Mouse (Mus musculus): ENCODE measurements around the gene Gm13693. TPM values are rescaled to one million over a fixed set of nuclear protein-coding genes. Genes with fewer than 3 reads are reported as not detected.
"Not testable (repeated sequence)": the region's sequence is repeated elsewhere in the genome, so short reads cannot be mapped to it uniquely, and the experiment has no call there.

The Gm13693 gene
- 1 to 10 TPM; 1.3 to 1.4 TPM for total RNA-seq (2021)
- long read RNA-seq, experiment 1, partial matches to known transcripts, result 0 of 1 reads
- long read RNA-seq, experiment 1, other reads (novel, unspliced or antisense), result 0 of 1 reads
- long read RNA-seq, experiment 2, result 0 reads

GRCm38 (mm10) chr2:83961203-83961602 is at the start of gene Gm13693:
Gm13693 (plus strand) TSS chr2:83961503.
- DNase-seq (ENCODE audit: low spot score in 2 of 2), result not testable (repeated sequence)

DNA sequence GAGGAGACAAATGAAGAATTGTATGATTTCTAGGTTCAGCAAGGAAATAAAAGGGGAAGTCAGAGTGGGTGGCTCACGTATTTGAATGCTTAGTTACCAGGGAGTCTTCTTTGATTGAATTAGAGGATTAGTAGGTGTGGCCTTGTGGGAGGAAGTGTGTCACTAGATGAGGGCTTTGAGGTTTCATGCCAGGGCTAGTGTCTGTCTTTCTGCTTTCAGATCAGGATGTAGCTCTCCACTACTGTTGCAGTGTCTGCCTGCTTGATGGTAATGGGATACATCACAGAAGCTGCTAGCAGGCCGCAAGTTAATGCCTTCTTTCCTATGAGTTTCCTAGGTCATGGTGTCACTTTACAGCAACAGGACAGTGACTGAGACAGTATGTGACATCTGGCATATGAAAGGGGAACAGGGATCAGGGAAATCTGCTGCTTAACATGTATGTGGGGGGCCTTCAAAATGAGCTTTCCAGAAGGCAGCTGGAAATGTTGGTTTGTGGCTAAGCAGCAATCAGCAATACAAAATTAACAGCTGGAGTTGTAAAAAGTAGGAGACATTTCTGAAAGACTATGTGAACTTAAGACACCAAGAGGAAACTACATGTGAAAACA is 31.7 kb upstream of the Gm13693 start:
- no peak for DNase-seq (ENCODE audit: low spot score in 2 of 2)

DNA sequence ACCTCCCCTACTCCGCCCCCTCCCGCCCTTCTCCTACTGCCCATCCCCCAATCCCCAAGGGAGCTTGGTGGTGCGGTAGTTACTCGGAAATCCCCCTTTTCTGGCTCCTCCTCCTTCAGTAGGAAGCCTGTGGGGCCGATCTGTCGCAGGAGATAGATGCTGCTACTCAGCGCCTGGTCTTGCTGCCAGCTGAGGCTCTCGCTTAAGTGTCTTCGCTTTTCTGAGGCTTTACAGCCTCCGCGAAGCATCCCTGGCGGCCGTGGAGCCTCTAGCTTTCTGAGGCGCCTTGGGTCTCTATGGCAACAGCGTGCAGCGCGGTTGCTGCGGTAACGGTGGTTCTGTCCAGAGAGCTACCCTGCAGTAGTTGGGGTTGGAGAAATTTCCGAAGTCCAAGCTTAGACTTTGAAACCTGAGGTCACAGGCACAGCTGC is 20.4 kb upstream of the Gm13693 start, which contains the start of gene Zswim2:
Gene Zswim2, minus strand, starts transcription at position 298 of the 431 bp plus-strand sequence.
- no peak for DNase-seq (ENCODE audit: low spot score in 2 of 2)

DNA sequence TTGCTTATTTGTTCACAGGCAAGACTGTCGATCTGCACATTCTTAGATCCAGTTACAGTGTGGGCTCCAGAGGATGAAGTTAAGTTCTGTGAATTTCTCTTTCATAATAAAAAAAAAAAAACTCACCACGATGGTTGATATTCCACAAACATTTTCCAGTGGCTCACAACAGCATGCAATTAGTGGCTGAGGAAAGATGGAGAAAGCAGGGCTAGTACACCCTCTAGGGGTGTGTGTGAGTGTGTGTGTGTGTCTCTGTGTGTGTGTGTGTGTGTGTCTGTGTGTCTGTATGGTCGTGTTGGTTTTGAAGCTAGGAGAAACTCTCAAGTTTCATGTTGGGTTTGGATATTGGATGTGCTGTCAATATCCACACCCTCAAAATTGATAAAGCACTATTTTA is 19.9 kb upstream of the Gm13693 start:
- no peak for DNase-seq (ENCODE audit: low spot score in 2 of 2)

DNA sequence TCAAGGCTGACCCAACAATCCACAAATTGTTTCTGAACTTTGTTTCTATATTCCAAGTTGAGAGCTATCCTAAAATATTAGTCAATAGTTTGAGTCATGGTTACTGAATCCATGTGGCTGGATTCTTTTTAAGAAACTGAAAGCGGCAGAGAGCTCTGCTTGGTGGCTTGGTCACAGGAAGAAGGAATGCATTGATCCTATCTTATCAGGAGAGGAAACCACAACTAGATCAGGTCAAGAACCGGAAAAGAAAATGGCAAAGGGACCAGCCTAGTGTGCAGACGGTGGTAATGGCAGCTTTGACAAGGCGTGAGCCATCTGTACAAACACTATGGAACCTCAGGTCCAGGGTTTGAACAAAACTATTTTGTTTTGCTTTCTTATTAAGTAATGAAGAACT is 19.5 kb upstream of the Gm13693 start:
- DNase-seq (ENCODE audit: low spot score in 2 of 2), result no peak

GRCm38 (mm10) chr2:83955393-83955792 is 5.9 kb upstream of the Gm13693 start, which contains the start of gene Gm13698:
Gm13698 (plus strand) TSS chr2:83955693.
- DNase-seq (ENCODE audit: low spot score in 2 of 2), result not testable (repeated sequence)

DNA sequence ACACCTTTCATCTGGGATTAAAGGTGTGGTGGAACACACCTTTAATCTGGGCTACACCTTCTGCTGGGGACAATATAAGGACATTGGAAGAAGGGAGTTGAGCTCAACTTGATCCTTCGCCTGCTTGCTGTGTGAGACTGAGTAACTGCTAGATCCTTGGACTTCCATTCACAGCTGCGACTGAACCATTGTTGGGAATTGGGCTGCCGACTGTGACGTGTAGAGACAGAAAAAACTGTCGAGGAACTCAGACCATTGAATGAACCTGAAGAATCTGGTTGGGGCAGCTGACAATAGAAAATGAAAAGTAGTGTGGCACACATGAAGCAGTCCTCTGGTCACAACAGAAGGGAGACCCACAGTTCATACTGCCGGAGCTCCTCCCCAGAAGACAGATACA is 5.7 kb downstream of the Gm13693 start, which contains the start of gene Gm13695:
Gene Gm13695, plus strand, starts transcription at position 301 of the 400 bp plus-strand sequence.
- not testable (repeated sequence) for DNase-seq (ENCODE audit: low spot score in 2 of 2)

- DNase-seq (ENCODE audit: low spot score in 2 of 2), result not testable (repeated sequence)
Observed at GRCm38 (mm10) chr2:83972823-83973222, 11.5 kb downstream of the Gm13693 start, which contains the start of gene Gm13696. Gm13696 (plus strand) TSS chr2:83973123.

DNA sequence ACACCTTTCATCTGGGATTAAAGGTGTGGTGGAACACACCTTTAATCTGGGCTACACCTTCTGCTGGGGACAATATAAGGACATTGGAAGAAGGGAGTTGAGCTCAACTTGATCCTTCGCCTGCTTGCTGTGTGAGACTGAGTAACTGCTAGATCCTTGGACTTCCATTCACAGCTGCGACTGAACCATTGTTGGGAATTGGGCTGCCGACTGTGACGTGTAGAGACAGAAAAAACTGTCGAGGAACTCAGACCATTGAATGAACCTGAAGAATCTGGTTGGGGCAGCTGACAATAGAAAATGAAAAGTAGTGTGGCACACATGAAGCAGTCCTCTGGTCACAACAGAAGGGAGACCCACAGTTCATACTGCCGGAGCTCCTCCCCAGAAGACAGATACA is 17.3 kb downstream of the Gm13693 start, which contains the start of gene Gm13694:
Gene Gm13694, plus strand, starts transcription at position 301 of the 400 bp plus-strand sequence.
- not testable (repeated sequence) for DNase-seq (ENCODE audit: low spot score in 2 of 2)

- DNase-seq (ENCODE audit: low spot score in 2 of 2), result not testable (repeated sequence)
Observed at GRCm38 (mm10) chr2:83984443-83984842, 23.1 kb downstream of the Gm13693 start, which contains the start of gene Gm13697. Gm13697 (plus strand) TSS chr2:83984743.

- not testable (repeated sequence) for DNase-seq (ENCODE audit: low spot score in 2 of 2)
Observed at GRCm38 (mm10) chr2:83990253-83990652, 28.9 kb downstream of the Gm13693 start, which contains the start of gene Gm13691. Gm13691 (plus strand) TSS chr2:83990553.

DNA sequence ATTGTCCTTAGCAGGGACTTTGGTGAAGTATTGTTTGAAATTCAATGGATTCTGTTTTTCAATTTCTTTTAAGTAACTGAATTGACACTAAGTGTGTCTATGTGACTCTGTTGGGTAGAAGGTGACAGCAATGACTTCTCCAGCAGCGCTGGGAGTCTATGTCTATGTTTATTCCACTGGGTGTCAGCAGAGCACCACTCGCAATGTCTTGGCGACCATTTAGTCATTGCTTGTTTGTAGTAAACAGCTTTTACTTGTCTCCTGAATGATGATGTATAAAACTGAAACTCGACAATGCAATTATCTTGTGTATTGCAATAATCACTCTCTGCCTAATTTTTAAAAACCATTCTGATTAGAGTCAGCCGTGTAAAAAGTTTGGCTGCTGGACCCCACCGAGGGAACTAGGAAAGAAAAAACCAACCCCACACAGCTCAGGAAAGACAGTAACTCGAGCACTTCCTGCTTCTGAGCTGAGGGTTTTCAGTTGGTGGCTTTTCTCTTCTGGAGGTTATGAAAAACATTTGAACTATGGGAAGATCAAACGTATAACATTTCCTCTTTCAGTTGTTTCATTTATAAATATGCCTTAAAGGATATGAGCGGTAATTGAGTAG is 32.4 kb downstream of the Gm13693 start:
- not testable (repeated sequence) for DNase-seq (ENCODE audit: low spot score in 2 of 2)

- DNase-seq (ENCODE audit: low spot score in 2 of 2), result not testable (repeated sequence)
Observed at GRCm38 (mm10) chr2:83994526-83994925, 33.2 kb downstream of the Gm13693 start.

DNA sequence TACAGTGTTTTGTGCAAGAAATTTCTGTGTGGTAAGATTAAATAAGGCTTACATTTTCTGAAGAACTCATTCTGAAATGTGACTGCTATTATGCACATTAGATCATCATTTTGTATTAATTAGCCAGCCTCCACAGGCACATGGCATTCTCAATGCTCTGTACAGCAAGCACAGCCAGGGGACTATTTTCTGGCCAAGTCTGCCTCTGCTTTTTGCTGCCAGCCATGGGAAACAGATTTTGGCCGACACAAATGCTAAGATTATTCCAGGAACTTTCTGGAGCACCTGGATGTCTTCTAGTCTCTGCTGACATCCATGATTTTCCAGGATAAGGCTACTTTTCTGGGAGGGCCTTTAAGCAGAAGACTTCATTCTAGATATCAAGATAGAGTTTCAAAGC is 47.6 kb downstream of the Gm13693 start:
- DNase-seq (ENCODE audit: low spot score in 2 of 2), result no peak

- no peak for DNase-seq (ENCODE audit: low spot score in 2 of 2)
Observed at GRCm38 (mm10) chr2:84009818-84010217, 48.5 kb downstream of the Gm13693 start.

Other genes with a start within 250 kb of the Gm13693 start
- 100 to 1,000 TPM in 1 of 2 experiments, 10 to 100 TPM in 1; 92.2 to 113 TPM for gene Itgav, start 237.1 kb upstream of the Gm13693 start, total RNA-seq (2021)
- 1 to 10 TPM; 4.5 to 5.5 TPM for gene Fam171b, start 148.9 kb upstream of the Gm13693 start, total RNA-seq (2021)
- gene Zswim2, start 20.3 kb upstream of the Gm13693 start, total RNA-seq (2021), result not detected
- gene Gm13698, start 5.8 kb upstream of the Gm13693 start, total RNA-seq (2021), result 1 to 10 TPM; 1.3 to 1.4 TPM
- gene Gm13695, start 5.8 kb downstream of the Gm13693 start, total RNA-seq (2021), result not detected
- 1 to 10 TPM; 1.3 to 1.4 TPM for gene Gm13696, start 11.6 kb downstream of the Gm13693 start, total RNA-seq (2021)
- gene Gm13694, start 17.4 kb downstream of the Gm13693 start, total RNA-seq (2021), result 1 to 10 TPM; 1.3 to 1.4 TPM
- 1 to 10 TPM; 1.3 to 1.4 TPM for gene Gm13697, start 23.2 kb downstream of the Gm13693 start, total RNA-seq (2021)
- gene Gm13691, start 29.1 kb downstream of the Gm13693 start, total RNA-seq (2021), result 1 to 10 TPM; 1.3 to 1.4 TPM